Mouse (Mus musculus) thymus, adult 2 months (tissue): ENCODE measurements at regions not wholly inside any gene's neighbourhood (a gene's known extent, or its start where the extent isn't known, plus 50 kb on each side); places are given as distances from the start of the nearest gene placed in this dataset.
"Not testable (repeated sequence)": the region's sequence is repeated elsewhere in the genome, so short reads cannot be mapped to it uniquely, and the experiment has no call there.

Experiments
- DNase-seq: peaks from one replicate; pipeline ENCODE4 v3.0.0; 2021
- H3K27ac ChIP-seq: fragments of 200-500 bp; 2 replicates; pipeline ENCODE4 v1.5.1; 2012; ENCODE audit warnings: low read length, control low read depth; ENCODE audit not compliant: control insufficient read depth, insufficient read depth
- H3K27me3 ChIP-seq: fragments of 200-500 bp; 2 replicates; pipeline ENCODE4 v1.6.1; 2012; ENCODE audit warnings: mild to moderate bottlenecking, low read length, moderate library complexity, mixed read lengths; ENCODE audit not compliant: control insufficient read depth, insufficient read depth
- H3K36me3 ChIP-seq: fragments of 200-500 bp; 2 replicates; pipeline ENCODE4 v1.6.1; 2012; ENCODE audit warnings: mild to moderate bottlenecking, low read length, moderate library complexity; ENCODE audit not compliant: control insufficient read depth, insufficient read depth
- H3K4me1 ChIP-seq: fragments of 200-500 bp; replicated peaks from 2 replicates; pipeline ENCODE4 v1.6.1; 2012; ENCODE audit warnings: low read length; ENCODE audit not compliant: control insufficient read depth, insufficient read depth
- H3K4me3 ChIP-seq: fragments of 200-500 bp; 2 replicates; pipeline ENCODE4 v1.5.1; 2012; ENCODE audit warnings: mild to moderate bottlenecking, low read length, control low read depth, moderate library complexity; ENCODE audit not compliant: control insufficient read depth, insufficient read depth
- CTCF ChIP-seq: fragments of 200-500 bp; IDR thresholded peaks from 2 replicates; pipeline ENCODE4 v1.5.1; 2012; ENCODE audit warnings: mild to moderate bottlenecking, control low read depth, low read length, moderate library complexity, borderline replicate concordance; ENCODE audit not compliant: control insufficient read depth, poor library complexity, insufficient read depth; ENCODE audit errors: extremely low read depth
- POLR2A ChIP-seq: fragments of 200-500 bp; IDR thresholded peaks from 2 replicates; pipeline ENCODE4 v1.6.1; 2012; ENCODE audit warnings: mild to moderate bottlenecking, low read length, control low read depth, moderate library complexity; ENCODE audit not compliant: control insufficient read depth, poor library complexity, insufficient read depth; ENCODE audit errors: extremely low read depth
- WGBS: fragments of 180-500 bp; shearing (Covaris S2); methylation state at CpG from one replicate; pipeline ENCODE4 v1.1.7; 2018; 5-methylcytosine and 5-hydroxymethylcytosine counted together

GRCm38 (mm10) chr10:7390239-7391091 is 83.0 kb downstream of the Ulbp1 start:
- WGBS = 11% methylated on average over 49 of the region's 49 CpGs
- peaks cover 12% of the 10 kb centered on the region for H3K4me1 ChIP-seq
- TF ChIP-seq POLR2A (no peak), CTCF (no peak)
- H3K36me3 ChIP-seq = no peaks in the 10 kb centered on the region
- no peak overlapping the region for H3K27ac ChIP-seq
- peaks cover 5% of the 10 kb centered on the region for H3K27me3 ChIP-seq
- peak overlapping the region; percentile 66 for H3K4me3 ChIP-seq
- peak; percentile 41 for DNase-seq

DNA sequence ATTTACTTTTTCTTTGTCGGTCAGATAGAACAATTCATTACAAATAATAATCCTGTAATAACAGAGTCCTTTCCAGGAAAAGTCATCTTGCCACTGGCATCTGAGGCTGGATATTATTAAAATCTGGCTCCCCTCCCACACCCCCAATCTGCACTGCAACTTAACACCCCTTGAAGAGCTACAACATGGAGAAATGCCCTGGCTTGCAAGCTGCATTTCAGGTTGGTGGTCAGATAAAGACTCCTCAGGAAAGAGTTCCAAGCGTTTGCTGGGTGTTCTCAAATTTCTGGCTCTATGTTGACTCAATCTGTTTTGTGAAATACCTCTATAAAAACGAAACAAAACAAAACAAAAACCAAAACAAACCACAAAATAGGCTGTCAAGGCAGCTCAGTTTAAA is 114.6 kb downstream of the Ulbp1 start:
- DNase-seq, H3K36me3 ChIP-seq, H3K27me3 ChIP-seq, H3K4me3 ChIP-seq, H3K4me1 ChIP-seq, H3K27ac ChIP-seq: not testable (repeated sequence)
- WGBS = 68% methylated on average over 3 of the region's 3 CpGs

GRCm38 (mm10) chr10:7344290-7344689 is 129.1 kb downstream of the Ulbp1 start:
- H3K4me3 ChIP-seq, H3K27ac ChIP-seq, DNase-seq, H3K27me3 ChIP-seq, H3K36me3 ChIP-seq, H3K4me1 ChIP-seq: not testable (repeated sequence)
- 95% methylated on average over 13 of the region's 13 CpGs for WGBS

GRCm38 (mm10) chr10:7343736-7344135 is 129.7 kb downstream of the Ulbp1 start:
- H3K27me3 ChIP-seq, DNase-seq, H3K4me1 ChIP-seq, H3K4me3 ChIP-seq, H3K36me3 ChIP-seq, H3K27ac ChIP-seq: not testable (repeated sequence)
- 97% methylated on average over 8 of the region's 8 CpGs for WGBS

GRCm38 (mm10) chr10:7333077-7333747 is 121.2 kb upstream of the Cnksr3 start:
- peak; percentile 56 for DNase-seq
- no peak overlapping the region for H3K4me3 ChIP-seq
- H3K4me1 ChIP-seq = no peaks in the 10 kb centered on the region
- 44% methylated on average over 11 of the region's 11 CpGs for WGBS
- H3K36me3 ChIP-seq = no peaks in the 10 kb centered on the region
- no peak for TF ChIP-seq POLR2A
- no peak for TF ChIP-seq CTCF
- no peak overlapping the region for H3K27ac ChIP-seq
- no peaks in the 10 kb centered on the region for H3K27me3 ChIP-seq

GRCm38 (mm10) chr10:7328262-7328661 is 116.2 kb upstream of the Cnksr3 start:
- DNase-seq = no peak
- no peaks in the 10 kb centered on the region for H3K27me3 ChIP-seq
- no peaks in the 10 kb centered on the region for H3K4me1 ChIP-seq
- WGBS = 54% methylated on average over 3 of the region's 3 CpGs
- TF ChIP-seq POLR2A (no peak), CTCF (no peak)
- no peaks in the 10 kb centered on the region for H3K36me3 ChIP-seq
- no peak overlapping the region for H3K4me3 ChIP-seq
- H3K27ac ChIP-seq = no peak overlapping the region

DNA sequence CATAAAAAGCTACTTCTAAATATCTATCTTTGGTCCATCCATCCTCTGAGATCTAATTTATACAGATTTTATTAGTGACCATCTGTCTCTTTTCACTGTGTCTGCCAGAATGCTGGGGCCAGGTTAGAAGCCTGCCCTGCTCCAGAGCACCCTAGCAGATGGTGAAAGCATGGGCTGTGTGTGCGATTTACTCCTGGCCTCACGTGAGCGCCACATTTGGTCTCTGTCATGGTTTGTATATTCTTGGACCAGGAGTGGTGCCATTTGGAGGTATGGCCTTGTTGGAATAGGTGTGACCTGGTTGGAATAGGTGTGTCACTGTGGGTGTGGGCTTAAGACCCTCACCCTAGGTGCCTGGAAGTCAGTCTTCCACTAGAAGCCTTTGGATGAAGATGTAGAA is 115.0 kb upstream of the Cnksr3 start:
- not testable (repeated sequence) for H3K27ac ChIP-seq, DNase-seq, H3K4me1 ChIP-seq, H3K4me3 ChIP-seq, H3K36me3 ChIP-seq, H3K27me3 ChIP-seq
- WGBS = 99% methylated on average over 3 of the region's 3 CpGs
